Mouse (Mus musculus): Measurements from ENCODE around the gene Bscl2.

Gene Bscl2

GRCm38 (mm10) chr19:8829660-8830059 is 7.6 kb upstream of the Bscl2 start, which contains the start of gene AC129217.1:
Gene AC129217.1 (plus strand): TSS chr19:8829773.
- CTCF ChIA-PET, result interaction anchor here (0.8 kb wide), 1 partner anchor 9 kb away, joined by 4 read pairs; no protein-coding TSS in a partner anchor

- CTCF ChIA-PET, result interaction anchor here (0.5 to 1.2 kb wide), 2 partner anchors 28 to 40 kb away, joined by 3 read pairs; no protein-coding TSS in a partner anchor
Observed at GRCm38 (mm10) chr19:8830664-8831063, 6.6 kb upstream of the Bscl2 start.

GRCm38 (mm10) chr19:8831262-8831661 is 6.0 kb upstream of the Bscl2 start:
- CTCF ChIA-PET, result interaction anchor here (0.5 to 1.2 kb wide), 3 partner anchors 28 to 123 kb away, joined by 3 to 8 read pairs (median 3); no protein-coding TSS in a partner anchor

GRCm38 (mm10) chr19:8832971-8833370 is 4.3 kb upstream of the Bscl2 start:
- CTCF ChIA-PET, result no interaction called here

- CTCF ChIA-PET, result interaction anchor here (0.6 kb wide), 1 partner anchor 118 kb away, joined by 9 read pairs; no protein-coding TSS in a partner anchor
Observed at GRCm38 (mm10) chr19:8836327-8836726, 940 bp upstream of the Bscl2 start.

DNA sequence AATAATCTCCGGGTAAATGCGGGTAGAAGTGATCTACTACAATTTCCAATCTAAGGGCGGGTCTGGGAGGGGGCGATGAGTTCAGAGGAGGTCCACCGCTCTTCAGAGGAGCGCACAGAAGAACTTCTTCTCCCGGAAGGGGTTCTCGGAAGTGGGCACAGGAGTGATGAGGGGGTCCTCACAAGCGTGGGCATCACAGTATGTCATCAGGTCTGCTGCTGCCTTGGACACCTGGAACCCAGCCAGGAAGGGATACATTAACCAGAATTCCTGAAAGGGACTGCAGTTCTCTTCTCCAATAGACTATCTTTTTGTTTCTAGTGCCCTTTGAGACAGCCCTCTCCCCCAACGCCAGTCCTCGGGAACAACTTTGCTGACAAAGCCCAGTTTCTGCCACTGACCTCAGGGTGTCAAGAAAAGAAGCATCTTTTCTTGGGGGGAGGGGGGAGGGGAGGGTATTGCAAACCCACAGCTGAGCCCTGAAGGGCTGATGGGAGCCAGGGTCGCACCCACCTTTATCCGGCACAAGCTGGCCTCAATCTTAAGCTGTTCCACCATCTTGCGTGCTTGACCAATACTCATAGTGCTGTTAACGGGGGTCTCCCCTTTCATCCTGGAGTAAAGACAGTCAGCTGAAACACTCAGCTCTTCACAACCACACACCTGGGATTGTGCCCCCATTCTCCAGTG is 919 bp downstream of the Bscl2 start:
- CTCF ChIA-PET, result interaction anchor here (0.7 to 0.8 kb wide), 2 partner anchors 33 to 89 kb away, joined by 3 to 8 read pairs; partner anchors contain the start of gene Ubxn1

DNA sequence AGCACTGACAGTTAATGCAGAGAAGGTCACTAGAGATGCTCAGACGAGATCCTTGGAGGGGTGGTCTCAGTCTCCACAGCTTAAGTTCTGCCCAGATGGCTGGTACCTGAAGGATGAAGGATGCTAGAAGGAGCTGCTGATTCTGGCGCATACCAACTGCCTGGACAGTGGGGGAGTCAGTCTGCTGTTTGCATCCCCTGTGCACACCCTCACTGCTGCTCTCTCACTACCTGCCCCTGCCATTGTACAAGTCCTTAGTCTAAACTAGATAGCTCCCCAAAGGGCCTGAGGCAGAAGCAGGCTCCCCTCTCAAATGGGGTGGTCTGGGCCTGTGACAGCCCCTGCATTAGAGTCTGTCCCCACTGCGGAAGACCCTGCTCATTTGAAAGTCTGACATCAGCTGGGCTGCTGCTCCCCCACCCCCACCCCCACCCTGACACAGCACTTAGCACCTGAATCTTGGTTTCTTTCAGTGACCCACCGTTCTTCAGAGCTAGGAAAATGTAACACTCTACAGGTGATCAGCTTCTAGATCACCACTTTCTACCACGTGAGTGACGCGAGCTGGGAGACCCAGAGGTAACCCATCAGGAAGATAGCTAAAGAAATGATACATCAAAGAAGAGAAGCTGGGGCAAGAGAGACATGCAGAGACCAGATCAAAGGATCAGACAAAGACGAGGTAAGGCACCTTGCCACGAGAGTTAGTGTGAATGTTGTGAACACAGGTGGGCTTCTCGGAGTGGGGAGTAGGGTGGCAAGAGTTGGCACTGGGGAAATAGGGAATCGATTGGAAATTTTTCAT is 2.0 kb downstream of the Bscl2 start, which contains the start of gene Gng3:
Gene Gng3, minus strand, starts transcription at position 92 of the 805 bp plus-strand sequence.
- CTCF ChIA-PET, result interaction anchor here (0.5 to 1.0 kb wide), 6 partner anchors 21 to 215 kb away, joined by 3 to 9 read pairs (median 5); partner anchors contain the start of gene Ubxn1

GRCm38 (mm10) chr19:8839908-8840791 is 2.9 kb downstream of the Bscl2 start:
- CTCF ChIA-PET, result interaction anchor here (0.5 to 0.6 kb wide), 3 partner anchors 47 to 214 kb away, joined by 4 to 9 read pairs (median 4); no protein-coding TSS in a partner anchor

GRCm38 (mm10) chr19:8841012-8841411 is 3.7 kb downstream of the Bscl2 start:
- CTCF ChIA-PET, result interaction anchor here (0.5 kb wide), 1 partner anchor 155 kb away, joined by 4 read pairs; no protein-coding TSS in a partner anchor

DNA sequence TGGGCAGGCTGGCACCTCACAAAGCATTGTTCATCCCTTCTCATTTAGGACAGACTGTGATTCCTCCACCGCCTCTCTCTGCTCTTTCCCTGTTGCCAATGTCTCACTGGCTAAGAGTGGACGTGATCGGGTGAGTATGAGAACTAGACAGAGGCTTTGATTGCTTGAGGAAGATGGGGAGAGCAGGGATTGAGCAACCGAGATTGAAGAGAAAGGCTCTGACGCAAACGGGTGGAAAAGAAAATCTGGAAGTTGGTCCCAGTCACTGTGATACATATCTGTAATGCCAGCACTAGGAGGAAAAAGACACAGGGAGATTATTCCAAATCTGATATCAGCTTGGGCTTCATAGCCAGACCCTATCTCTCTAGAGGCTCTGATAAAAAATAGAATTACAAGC is 5.7 kb downstream of the Bscl2 start:
- CTCF ChIA-PET, result no interaction called here

GRCm38 (mm10) chr19:8844371-8845129 is 7.3 kb downstream of the Bscl2 start:
- CTCF ChIA-PET, result interaction anchor here (0.5 to 0.6 kb wide), 3 partner anchors 66 to 118 kb away, joined by 3 to 5 read pairs (median 3); no protein-coding TSS in a partner anchor

DNA sequence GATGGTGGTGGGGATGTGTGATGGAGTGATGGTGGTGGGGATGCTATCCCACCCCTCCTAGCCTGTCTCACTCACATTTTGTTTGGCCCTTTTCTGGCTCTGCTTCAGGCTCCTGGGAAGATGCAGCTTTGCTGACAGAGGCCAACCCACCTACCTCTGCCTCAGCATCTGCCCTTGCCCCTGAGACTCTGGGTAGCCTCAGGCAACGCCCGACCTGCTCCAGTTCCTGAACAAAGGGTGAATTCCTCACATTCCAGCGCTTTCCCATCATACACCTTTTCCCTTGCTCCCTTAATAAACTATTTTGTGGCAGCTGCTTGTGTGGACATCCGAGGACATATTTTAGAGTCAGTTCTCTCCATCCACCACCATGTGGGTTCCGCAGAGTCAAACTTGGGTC is 11.1 kb downstream of the Bscl2 start:
- CTCF ChIA-PET, result no interaction called here

DNA sequence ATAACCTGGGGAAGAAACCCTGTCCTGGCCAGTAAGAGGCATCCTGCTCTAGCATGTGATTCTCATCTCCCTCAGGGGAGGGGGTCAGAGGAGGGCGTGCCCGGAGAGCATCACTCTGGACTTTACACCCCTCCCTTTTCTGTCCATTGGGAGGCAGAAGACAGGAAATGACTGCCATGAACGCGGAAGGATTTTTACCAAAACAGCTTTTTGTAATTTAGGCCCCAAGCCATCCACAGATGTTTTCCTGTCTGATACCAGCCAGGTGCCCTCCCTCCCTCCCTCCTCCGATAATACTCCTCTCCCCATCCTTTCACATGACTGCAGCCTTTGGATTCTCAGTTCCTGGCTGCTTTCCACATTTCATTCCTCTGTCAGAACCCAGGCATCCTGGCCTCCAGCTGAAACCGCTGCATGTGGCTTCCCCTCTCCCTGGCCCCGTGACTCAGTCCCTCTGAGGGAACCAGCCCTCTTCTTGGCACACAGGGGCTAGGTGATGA is 13.2 kb downstream of the Bscl2 start, which contains the start of gene Lrrn4cl:
Gene Lrrn4cl, plus strand, starts transcription at position 367 of the 500 bp plus-strand sequence.
- CTCF ChIA-PET, result interaction anchor here (0.6 kb wide), 1 partner anchor 1101 kb away, joined by 5 read pairs; no protein-coding TSS in a partner anchor

DNA sequence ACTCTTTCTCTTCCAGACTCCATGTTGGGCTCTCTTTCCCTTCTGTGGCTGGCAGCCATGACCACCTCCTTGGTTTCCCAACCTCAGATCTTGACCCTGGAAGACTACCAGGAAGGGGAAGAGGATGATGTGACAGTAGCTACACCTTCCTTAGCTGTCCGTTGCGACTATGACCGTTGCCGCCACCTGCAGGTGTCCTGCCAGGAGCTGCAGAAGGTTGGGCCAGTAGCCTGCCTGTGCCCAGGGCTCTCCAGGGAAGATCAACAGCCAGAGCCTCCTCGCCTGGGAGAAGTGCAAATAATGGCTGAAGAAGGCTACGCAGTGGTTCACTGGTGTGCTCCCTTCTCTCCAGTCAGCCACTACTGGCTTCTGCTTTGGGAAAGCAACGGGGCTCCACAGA is 14.4 kb downstream of the Bscl2 start:
- CTCF ChIA-PET, result no interaction called here

DNA sequence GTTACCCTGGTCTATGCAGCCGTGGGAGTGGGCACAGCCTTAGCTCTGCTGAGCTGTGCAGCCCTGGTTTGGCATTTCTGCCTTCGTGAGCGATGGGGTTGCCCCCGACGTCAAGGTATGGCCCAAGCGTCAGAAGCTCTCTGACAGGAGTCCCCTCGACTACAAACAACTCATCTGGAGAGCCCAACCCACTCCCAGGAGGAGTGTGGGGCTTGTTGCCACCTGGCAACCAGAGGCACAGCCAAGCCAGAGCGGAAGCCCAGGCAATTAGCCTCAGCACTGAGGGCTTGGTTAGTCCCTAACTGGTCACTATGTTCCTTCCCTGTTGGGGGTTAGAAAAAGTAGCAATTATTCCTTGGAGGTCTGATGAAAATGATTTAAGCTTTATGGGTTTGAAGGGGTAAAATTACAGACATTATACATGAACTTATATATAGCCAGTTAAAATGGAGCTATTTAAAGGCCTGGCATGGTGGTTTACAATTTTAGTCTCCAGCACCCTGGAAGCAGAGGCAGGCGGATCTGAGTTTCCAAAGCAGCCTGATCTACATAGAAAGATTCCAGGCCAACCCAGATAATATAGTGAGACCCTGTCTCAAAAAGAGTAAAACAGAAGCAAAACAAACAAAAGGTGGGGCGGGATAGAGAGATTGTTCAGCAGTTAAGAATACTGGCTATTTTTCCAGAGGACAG is 15.1 kb downstream of the Bscl2 start:
- CTCF ChIA-PET, result no interaction called here

- CTCF ChIA-PET, result interaction anchor here (0.6 kb wide), 1 partner anchor 237 kb away, joined by 5 read pairs; no protein-coding TSS in a partner anchor
Observed at GRCm38 (mm10) chr19:8853117-8853516, 15.8 kb downstream of the Bscl2 start.

DNA sequence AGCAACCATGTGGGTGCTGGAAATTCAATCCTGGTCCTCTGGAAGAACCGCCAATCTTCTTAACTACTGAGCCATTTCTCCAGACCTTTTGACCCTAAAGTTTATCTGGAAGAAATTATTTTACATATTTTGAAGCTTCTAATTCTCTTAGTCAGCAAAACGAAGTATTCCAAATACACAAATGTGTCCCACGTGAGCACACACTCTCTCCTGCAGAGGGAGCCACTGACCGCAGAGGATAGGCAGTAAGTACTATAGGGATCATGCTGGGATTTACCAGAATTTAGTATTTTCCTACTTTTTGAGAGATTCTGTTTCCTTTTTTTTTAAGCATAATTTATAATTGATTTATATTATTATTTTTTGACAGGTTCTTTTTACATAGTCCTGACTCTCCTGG is 20.4 kb downstream of the Bscl2 start:
- CTCF ChIA-PET, result no interaction called here

- CTCF ChIA-PET, result interaction anchor here (0.6 kb wide), 1 partner anchor 223 kb away, joined by 3 read pairs; no protein-coding TSS in a partner anchor
Observed at GRCm38 (mm10) chr19:8859018-8859417, 21.8 kb downstream of the Bscl2 start.

- CTCF ChIA-PET, result no interaction called here
Observed at GRCm38 (mm10) chr19:8864265-8864664, 27.0 kb downstream of the Bscl2 start.

Data from spleen, embryonic (tissue).